24 mouse cellular contexts compared by ENCODE assay signal in genomic region chr7:81595056-81595455, GRCm38 (mm10). TPM values are rescaled to one million over a fixed set of nuclear protein-coding genes. Genes with fewer than 3 reads are reported as not detected.
"Had no signal": no experiment of that assay in that cellular context is flagged by ENCODE, and none has a peak within 500 bp of the region (broad histone marks: within the 10 kb centered on the region; RNA-seq: fewer than 3 reads in every experiment).

No protein-coding gene starts in this region.

- H3K9me3 ChIP-seq: heart, embryonic 10.5 days; heart, embryonic 12.5 days; heart, embryonic 15.5 days; hindbrain, embryonic 13.5 days; hindbrain, embryonic 15.5 days; kidney, embryonic 15.5 days; limb, embryonic 13.5 days; limb, embryonic 15.5 days; liver, embryonic 13.5 days; liver, embryonic 15.5 days had no signal

- H3K9ac ChIP-seq: heart, embryonic 12.5 days; heart, embryonic 15.5 days; hindbrain, embryonic 13.5 days; hindbrain, embryonic 15.5 days; kidney, embryonic 15.5 days; limb, embryonic 13.5 days; limb, embryonic 15.5 days; liver, embryonic 13.5 days; liver, embryonic 15.5 days had no signal

- H3K27me3 ChIP-seq: heart, embryonic 12.5 days; heart, embryonic 15.5 days; hindbrain, embryonic 13.5 days; hindbrain, embryonic 15.5 days; kidney, embryonic 15.5 days; limb, embryonic 13.5 days; limb, embryonic 15.5 days; liver, embryonic 13.5 days; liver, embryonic 15.5 days had no signal

- DNase-seq: gastrocnemius, postnatal 14 days; heart, adult 18-20 months; kidney, adult 11 months; kidney, adult 2 months; kidney, adult 9 months; kidney, postnatal 10 days; kidney, postnatal 36 days; layer of hippocampus, adult 9-11 months; layer of hippocampus, postnatal 36 days; left cerebral cortex, postnatal 4 days; liver, embryonic 13.5 days; lung, adult 18-20 months had no signal

- H3K4me2 ChIP-seq: heart, embryonic 12.5 days; heart, embryonic 15.5 days; hindbrain, embryonic 13.5 days; hindbrain, embryonic 15.5 days; kidney, embryonic 15.5 days; limb, embryonic 13.5 days; limb, embryonic 15.5 days; liver, embryonic 13.5 days; liver, embryonic 15.5 days had no signal

- ATAC-seq: hindbrain, postnatal 0 days; intestine, embryonic 16.5 days had no signal

- H3K4me3 ChIP-seq: heart, embryonic 10.5 days; heart, embryonic 12.5 days; heart, embryonic 15.5 days; hindbrain, embryonic 13.5 days; hindbrain, embryonic 15.5 days; kidney, embryonic 15.5 days; limb, embryonic 13.5 days; limb, embryonic 15.5 days; liver, embryonic 13.5 days; liver, embryonic 15.5 days had no signal

- H3K4me1 ChIP-seq: hindbrain, embryonic 13.5 days; limb, embryonic 15.5 days; liver, embryonic 13.5 days had no signal

- H3K27ac ChIP-seq: heart, embryonic 10.5 days; heart, embryonic 15.5 days; hindbrain, embryonic 13.5 days; hindbrain, embryonic 15.5 days; hindbrain, postnatal 0 days; kidney, embryonic 15.5 days; limb, embryonic 13.5 days; limb, embryonic 15.5 days; liver, embryonic 13.5 days; liver, embryonic 15.5 days had no signal

RNA-seq across cellular contexts. Expression of gene Fsd2, which starts 28.3 kb away (rescaled TPM):
- polyA plus RNA-seq: intestine, embryonic 14.5 days had no signal
